Mouse (Mus musculus): ENCODE results near the gene Rnf111.

Gene Rnf111

DNA sequence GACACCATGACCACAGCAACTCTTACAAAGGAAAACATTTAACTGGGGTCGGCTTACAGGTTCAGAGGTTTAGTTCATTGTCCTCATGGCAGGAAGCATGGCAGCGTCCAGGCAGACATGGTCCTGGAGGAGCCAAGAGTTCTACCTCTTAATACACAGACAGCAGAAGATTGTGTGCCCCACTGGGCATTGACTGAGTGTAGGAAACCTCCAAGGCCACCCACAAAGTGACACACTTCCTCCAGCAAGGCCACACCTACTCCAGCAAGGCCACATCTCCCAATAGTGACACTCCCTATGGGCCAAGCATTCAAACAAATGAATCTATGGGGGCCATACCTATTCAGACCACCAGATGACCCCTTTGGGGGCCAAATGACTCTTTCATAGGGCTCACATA lies 107.4 kb downstream of the Rnf111 start:
- no peak for DNase-seq (ENCODE audit: low spot score)

- no peak for DNase-seq (ENCODE audit: low spot score)
Observed at GRCm38 (mm10) chr9:70395617-70396016, 107.9 kb downstream of the Rnf111 start.

- peak; percentile 26 for DNase-seq (ENCODE audit: low spot score)
Observed at GRCm38 (mm10) chr9:70392563-70392907, 111.0 kb downstream of the Rnf111 start.

DNA sequence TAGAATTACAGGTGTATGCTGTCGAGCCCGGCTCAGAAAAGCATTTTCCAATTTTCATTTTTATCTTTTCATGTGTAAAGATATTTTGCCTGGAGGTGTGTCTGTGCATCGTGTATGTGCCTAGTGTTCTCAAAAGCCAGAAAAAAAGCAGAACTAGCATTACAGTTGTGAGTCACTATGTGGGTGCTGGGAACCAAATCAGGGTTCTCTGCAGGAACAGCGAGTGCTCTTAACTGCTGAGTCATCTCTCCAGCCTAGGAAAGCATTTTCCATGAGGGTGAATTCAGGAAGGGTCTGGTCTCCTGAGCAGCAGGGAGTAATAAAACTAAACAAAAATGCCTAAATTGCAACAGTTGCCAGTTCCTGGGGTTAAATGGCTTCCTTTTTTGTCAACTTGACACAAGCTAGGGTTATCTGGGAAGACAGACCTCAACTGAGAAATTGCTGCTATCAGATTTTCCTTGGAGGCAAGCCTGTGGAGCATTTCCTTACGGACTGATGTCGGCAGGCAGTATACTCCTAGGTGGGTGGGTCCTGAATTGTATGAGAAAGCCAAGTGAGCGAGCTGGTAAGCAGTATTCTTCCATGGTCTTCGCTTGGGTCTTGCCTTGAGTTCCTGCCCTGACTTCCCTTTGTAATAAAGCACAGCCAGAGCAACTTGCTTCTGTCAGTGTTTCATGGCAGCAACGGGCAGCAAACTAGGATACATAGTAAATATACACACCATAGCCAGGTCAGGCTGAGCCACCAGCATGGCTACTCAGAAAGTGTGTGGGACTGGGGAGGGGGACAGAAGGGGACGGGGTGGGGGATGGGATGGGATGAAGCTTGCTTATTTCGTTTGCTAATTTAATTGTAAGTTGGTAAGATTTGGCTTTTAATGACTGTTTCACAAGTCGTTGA lies 111.6 kb downstream of the Rnf111 start:
- DNase-seq (ENCODE audit: low spot score), result no peak

- no peak for DNase-seq (ENCODE audit: low spot score)
Observed at GRCm38 (mm10) chr9:70391042-70391441, 112.5 kb downstream of the Rnf111 start.

GRCm38 (mm10) chr9:70389548-70389947 lies 114.0 kb downstream of the Rnf111 start:
- DNase-seq (ENCODE audit: low spot score), result no peak

DNA sequence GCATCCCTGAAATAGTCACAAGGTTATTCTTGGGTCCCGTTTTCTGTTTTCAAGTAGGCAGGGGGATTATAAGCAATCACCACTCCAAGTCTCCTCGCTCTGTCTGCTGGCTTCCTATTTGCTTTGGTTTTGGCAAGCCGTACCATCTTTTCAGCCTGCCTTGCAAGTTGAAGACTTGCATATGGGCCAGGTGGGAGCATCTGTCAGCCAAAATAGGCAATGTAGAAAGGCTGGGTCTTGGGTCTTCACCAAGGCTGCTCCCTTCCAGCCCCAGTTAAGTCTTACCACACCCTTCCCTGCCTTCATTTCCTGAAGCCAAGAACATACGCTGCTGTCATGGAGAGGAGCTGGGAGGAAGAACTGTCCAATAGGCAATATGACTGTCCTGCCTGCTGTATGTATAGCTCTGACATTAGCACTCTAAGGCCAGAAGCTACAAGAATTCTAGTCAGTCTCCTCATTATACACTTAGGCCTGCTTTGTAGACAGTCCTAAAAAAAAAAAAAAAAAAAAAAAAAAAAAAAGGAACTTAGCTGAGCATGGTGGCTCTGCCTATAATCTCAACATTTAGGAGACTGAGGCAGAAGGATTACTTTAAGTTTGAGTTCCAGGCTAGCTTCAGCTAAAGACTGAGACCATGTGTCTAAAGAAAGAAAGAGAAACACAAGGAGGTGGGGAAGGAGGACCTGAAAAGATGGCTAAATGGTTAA lies 116.0 kb downstream of the Rnf111 start:
- DNase-seq (ENCODE audit: low spot score), result no peak

DNA sequence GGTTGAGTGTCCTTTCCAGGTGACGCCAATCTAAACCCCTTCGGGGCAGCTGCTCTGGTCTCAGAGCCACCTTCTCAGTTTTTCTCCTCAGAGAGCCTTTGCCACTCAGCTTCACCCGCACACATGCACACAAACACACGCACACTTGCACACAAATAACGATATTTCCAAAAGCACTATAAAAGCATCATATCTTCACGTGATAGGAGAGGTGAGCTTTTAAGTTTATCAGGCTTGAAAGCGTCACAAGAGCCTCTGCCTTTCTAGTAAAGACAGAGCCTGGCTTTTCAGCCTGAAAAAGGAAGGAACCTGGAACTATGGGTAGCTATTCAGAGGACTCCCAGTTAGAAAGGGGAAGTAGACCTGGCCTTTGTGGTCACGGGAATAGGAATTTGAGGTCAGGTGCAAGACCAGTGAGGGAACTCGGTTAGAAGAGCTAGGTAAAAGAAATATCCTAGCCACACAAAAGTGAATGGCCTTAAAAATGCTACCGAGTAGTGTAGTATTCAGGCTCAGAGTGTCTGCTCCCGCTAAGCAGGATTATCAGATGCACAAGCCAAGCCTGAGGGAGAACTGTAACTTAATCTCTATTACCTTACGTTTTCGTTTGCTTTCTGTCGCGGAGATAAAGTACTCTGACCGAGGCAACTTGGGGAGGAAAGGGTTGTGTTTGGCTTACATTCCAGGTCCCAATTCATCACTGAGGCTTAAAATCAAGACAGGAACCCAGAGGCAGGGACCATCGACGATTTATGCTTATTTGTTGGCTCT lies 118.4 kb downstream of the Rnf111 start:
- no peak for DNase-seq (ENCODE audit: low spot score)

GRCm38 (mm10) chr9:70384494-70384893 lies 119.0 kb downstream of the Rnf111 start:
- no peak for DNase-seq (ENCODE audit: low spot score)

GRCm38 (mm10) chr9:70383750-70384149 lies 119.8 kb downstream of the Rnf111 start:
- DNase-seq (ENCODE audit: low spot score), result no peak

GRCm38 (mm10) chr9:70382091-70382490 lies 121.4 kb downstream of the Rnf111 start:
- no peak for DNase-seq (ENCODE audit: low spot score)

GRCm38 (mm10) chr9:70379502-70380467 lies 123.7 kb downstream of the Rnf111 start:
- DNase-seq (ENCODE audit: low spot score), result no peak
